Mouse (Mus musculus) limb, embryonic 10.5 days (tissue): Measurements from ENCODE around the gene Rhoq. TPM values are rescaled to one million over a fixed set of nuclear protein-coding genes. Genes with fewer than 3 reads are reported as not detected.
A peak's percentile ranks its signal among the peaks of the same experiment; 100 is the strongest.

Source experiments
- DNase-seq: peaks from one replicate; pipeline ENCODE4 v3.0.0-alpha.2; 2017; ENCODE audit warnings: low spot score
- H3K27ac ChIP-seq: fragments of 300-500 bp; sonication (generic); 2 replicates; pipeline ENCODE4 v1.5.1; 2016; ENCODE audit warnings: mild to moderate bottlenecking
- H3K27me3 ChIP-seq: fragments of 300-500 bp; sonication (generic); 2 replicates; pipeline ENCODE4 v1.6.1; 2016; ENCODE audit warnings: low read depth, mild to moderate bottlenecking; ENCODE audit not compliant: poor library complexity, severe bottlenecking
- H3K36me3 ChIP-seq: fragments of 300-500 bp; sonication (generic); 2 replicates; pipeline ENCODE4 v1.6.1; 2016; ENCODE audit warnings: mild to moderate bottlenecking, moderate library complexity
- H3K4me1 ChIP-seq: fragments of 300-500 bp; sonication (generic); 2 replicates; pipeline ENCODE4 v1.6.1; 2016
- H3K4me3 ChIP-seq: fragments of 300-500 bp; sonication (generic); 2 replicates; pipeline ENCODE4 v1.5.1; 2016; ENCODE audit warnings: mild to moderate bottlenecking, moderate library complexity
- H3K9me3 ChIP-seq: fragments of 300-500 bp; sonication (generic); replicated peaks from 2 replicates; pipeline ENCODE4 v1.6.1; 2016; ENCODE audit warnings: mild to moderate bottlenecking
- whole genome bisulfite sequencing: fragments of 180-500 bp; shearing (Covaris S2); methylation state at CpG from one replicate; pipeline ENCODE4 v1.1.7; 2016; 5-methylcytosine and 5-hydroxymethylcytosine counted together
- polyA plus RNA-seq: library from polyadenylated mRNA; unstranded; fragments of >200 nt; fragmentation: Nextera tagmentation; extraction: Ambion mirVana; gene quantifications from 2 replicates; pipeline ENCODE4 v1.2.1, GENCODE M21; 2016

Rhoq gene
- polyA plus RNA-seq, 1 experiment from 2014 or later = 13.3 TPM

DNA sequence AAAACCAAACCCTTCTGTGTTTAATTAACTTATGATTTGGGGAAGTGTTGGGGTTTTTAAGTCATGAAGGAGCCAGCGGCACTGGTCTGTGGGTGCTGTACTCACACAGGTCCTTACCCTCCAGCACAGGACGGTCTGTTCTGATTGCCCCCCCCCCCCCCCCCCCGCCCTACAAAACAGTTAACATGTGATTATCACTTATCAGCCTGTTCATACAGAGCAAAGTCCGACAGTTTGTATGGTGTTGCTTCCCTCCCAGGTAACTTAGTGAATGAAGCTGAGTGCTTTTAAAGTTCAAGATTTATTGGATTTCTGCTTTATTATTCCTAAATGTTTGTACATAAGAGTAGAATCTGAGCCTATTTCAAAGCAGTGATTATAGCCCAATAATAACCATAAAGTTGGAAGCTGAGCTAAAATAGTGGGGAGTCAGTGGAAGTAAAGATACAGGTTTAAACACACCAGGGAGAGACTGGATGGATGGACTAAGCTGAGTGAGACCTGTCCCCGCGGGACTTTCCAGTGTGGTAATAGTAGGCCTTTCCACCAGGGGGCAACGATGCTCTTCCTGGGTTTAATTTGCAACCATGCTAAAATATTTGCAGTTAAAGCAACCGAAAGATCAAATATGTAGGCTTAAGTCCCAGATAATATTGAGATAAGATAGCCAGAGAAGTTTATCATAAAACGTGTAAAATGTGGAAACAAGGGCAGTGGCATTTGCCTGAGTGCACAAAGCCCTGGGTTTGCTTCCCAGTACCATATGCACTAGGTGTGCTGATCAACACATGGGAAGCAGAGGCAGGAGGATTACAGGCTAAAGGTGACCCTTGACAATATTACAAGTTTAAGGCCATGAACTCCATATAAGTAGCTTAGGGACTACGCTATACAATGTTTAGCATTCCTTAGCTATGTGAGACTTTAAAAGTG is 73.5 kb downstream of the Rhoq start:
- no peaks in the 10 kb centered on the region for H3K4me1 ChIP-seq
- no peak for DNase-seq
- H3K9me3 ChIP-seq = no peaks in the 10 kb centered on the region
- no peak overlapping the region for H3K27ac ChIP-seq
- 63% methylated on average over 10 of the region's 10 CpGs for WGBS
- peaks cover 41% of the 10 kb centered on the region for H3K36me3 ChIP-seq
- H3K4me3 ChIP-seq = no peak overlapping the region
- H3K27me3 ChIP-seq = no peaks in the 10 kb centered on the region

DNA sequence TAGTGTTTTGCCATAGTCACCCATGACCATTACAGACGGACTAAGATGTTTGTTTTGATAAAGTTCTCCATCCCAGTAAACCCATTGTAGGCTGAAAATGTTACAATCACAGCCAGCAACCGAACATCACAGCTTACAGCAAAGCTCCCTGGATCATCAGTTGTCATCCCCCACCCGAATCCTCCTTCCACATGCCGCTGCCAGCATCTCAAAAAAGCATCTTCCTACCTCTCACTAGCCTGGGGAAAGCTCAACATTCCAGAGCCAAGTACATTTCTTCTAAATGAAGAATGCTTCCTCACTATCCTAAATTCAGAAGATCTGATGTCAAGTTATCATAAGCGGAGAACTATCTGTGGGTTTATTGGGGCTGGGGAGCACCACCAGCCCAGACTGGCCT is 75.6 kb downstream of the Rhoq start:
- H3K9me3 ChIP-seq = no peaks in the 10 kb centered on the region
- H3K36me3 ChIP-seq = peaks cover 27% of the 10 kb centered on the region
- H3K27ac ChIP-seq = no peak overlapping the region
- H3K4me1 ChIP-seq = no peaks in the 10 kb centered on the region
- no peaks in the 10 kb centered on the region for H3K27me3 ChIP-seq
- WGBS = 89% methylated on average over 5 of the region's 5 CpGs
- no peak for DNase-seq
- no peak overlapping the region for H3K4me3 ChIP-seq

DNA sequence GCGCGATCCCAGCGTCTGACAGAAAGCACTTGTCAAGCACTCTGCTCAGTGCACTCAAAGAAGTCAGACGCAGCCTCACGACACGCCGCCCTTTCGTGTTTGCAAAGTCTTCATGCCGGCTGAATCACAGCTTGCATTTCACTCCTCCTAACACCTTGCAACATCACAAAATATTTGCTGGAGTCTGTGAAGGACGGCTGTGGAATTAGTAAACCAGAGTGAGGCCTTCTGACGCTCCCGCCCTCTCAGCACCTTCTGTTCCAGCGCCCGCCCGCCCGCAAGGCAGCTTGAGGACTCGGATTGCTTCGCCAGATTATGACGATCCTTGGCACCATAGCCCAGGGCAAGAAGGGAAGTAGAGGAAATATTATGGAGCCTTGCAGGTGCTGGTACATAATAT is 78.9 kb downstream of the Rhoq start:
- Histone ChIP-seq H3K27ac (no peak overlapping the region), H3K4me3 (no peak overlapping the region), H3K36me3 (peaks cover 7% of the 10 kb centered on the region; the same call in 1 of the 2 replicates), H3K9me3 (no peaks in the 10 kb centered on the region), H3K4me1 (no peaks in the 10 kb centered on the region), H3K27me3 (no peaks in the 10 kb centered on the region)
- WGBS = 73% methylated on average over 19 of the region's 19 CpGs
- DNase-seq = no peak

DNA sequence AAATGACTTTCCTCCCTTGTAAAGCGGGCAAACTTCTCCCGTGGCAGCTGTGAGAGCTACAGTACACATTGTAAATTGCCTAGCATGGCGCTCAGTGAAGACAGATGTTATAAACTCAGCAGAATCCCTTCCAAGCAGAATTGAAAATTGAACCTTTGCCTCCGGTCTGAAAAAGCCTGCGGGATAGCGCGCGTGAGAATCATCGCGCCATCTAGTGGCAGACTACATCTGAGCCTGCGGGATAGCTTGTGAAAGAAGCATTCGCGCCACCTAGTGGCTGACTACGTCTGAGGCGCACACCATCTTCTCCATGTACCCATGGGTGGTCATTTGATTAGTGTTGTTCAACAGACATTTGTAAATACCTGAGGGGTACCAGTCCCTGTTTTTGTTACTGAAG is 81.5 kb downstream of the Rhoq start:
- no peak overlapping the region for H3K4me3 ChIP-seq
- WGBS = 3% methylated on average over 15 of the region's 15 CpGs
- no peaks in the 10 kb centered on the region for H3K36me3 ChIP-seq
- peak; percentile 93 for DNase-seq
- 0 out of 2 replicates have a peak, but pooled peaks cover 3% of the 10 kb centered on the region for H3K27me3 ChIP-seq
- H3K27ac ChIP-seq = no peak overlapping the region
- H3K9me3 ChIP-seq = no peaks in the 10 kb centered on the region
- H3K4me1 ChIP-seq = no peaks in the 10 kb centered on the region

DNA sequence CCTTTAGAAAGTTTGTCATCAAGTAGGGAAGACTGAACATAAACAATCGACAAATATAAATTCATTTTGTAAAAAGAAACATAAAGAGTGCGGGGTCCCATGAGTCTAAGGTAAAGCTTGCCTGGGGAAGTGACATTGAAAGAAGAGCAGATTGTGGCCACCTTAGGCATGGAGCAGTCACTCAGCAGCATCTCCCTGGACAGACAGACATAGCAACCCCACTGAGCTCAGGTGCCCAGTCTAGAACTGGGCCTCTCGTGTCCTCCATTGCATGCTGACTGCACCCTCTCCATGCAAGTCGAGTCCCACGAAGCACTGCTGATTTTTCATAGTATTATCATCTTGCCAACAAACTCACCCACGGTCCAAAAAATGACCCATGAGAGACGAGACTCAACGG is 81.9 kb downstream of the Rhoq start:
- WGBS = 85% methylated on average over 8 of the region's 8 CpGs
- no peak for DNase-seq

More for the DNA sequence above, 81.9 kb downstream of the Rhoq start:
- Histone ChIP-seq H3K36me3 (no peaks in the 10 kb centered on the region), H3K27me3 (0 out of 2 replicates have a peak, but pooled peaks cover 3% of the 10 kb centered on the region), H3K4me3 (no peak overlapping the region), H3K27ac (no peak overlapping the region), H3K9me3 (no peaks in the 10 kb centered on the region), H3K4me1 (no peaks in the 10 kb centered on the region)

Other genes with a start within 250 kb of the Rhoq start
- gene Epas1, start 209.4 kb upstream of the Rhoq start, polyA plus RNA-seq = 2.8 and 2.9 TPM in 2 replicates
- not detected in 2 replicates for gene Tmem247, start 45.7 kb upstream of the Rhoq start, polyA plus RNA-seq
- gene Atp6v1e2, start 15.2 kb upstream of the Rhoq start, polyA plus RNA-seq = not detected in 2 replicates
- 32.7 and 44.3 TPM in 2 replicates for gene Pigf, start 62.3 kb downstream of the Rhoq start, polyA plus RNA-seq
- 135 and 136 TPM in 2 replicates for gene Cript, start 62.5 kb downstream of the Rhoq start, polyA plus RNA-seq
- 9.3 and 9.5 TPM in 2 replicates for gene Socs5, start 144.6 kb downstream of the Rhoq start, polyA plus RNA-seq